Mouse (Mus musculus): Measurements from ENCODE around the gene Cyp1a1. TPM values are rescaled to one million over a fixed set of nuclear protein-coding genes. Genes with fewer than 3 reads are reported as not detected.

The Cyp1a1 gene
- polyA plus RNA-seq, 1 experiment from 2014 or later, result not detected

GRCm38 (mm10) chr9:57748137-57748536 lies 60.4 kb downstream of the Cyp1a1 start:
- no peak for ATAC-seq
- Histone ChIP-seq H3K27ac (no peak overlapping the region), H3K27me3 (no peaks in the 10 kb centered on the region), H3K9ac (replicated peaks) (no peak overlapping the region), H3K4me1 (replicated peaks) (no peaks in the 10 kb centered on the region), H3K9me3 (no peaks in the 10 kb centered on the region), H3K4me2 (replicated peaks) (no peak overlapping the region), H3K4me3 (replicated peaks) (no peak overlapping the region), H3K36me3 (peaks cover 84% of the 10 kb centered on the region)
- WGBS, result 89% methylated on average over 6 of the region's 6 CpGs

- 79% methylated on average over 1 of the region's 1 CpGs for WGBS
- Histone ChIP-seq H3K9me3 (no peaks in the 10 kb centered on the region), H3K4me3 (replicated peaks) (no peak overlapping the region), H3K27me3 (no peaks in the 10 kb centered on the region), H3K36me3 (peaks cover 89% of the 10 kb centered on the region), H3K4me1 (replicated peaks) (no peaks in the 10 kb centered on the region), H3K9ac (replicated peaks) (no peak overlapping the region), H3K4me2 (replicated peaks) (no peak overlapping the region), H3K27ac (no peak overlapping the region)
- ATAC-seq, result no peak
Observed at GRCm38 (mm10) chr9:57748831-57749230, 61.1 kb downstream of the Cyp1a1 start.

DNA sequence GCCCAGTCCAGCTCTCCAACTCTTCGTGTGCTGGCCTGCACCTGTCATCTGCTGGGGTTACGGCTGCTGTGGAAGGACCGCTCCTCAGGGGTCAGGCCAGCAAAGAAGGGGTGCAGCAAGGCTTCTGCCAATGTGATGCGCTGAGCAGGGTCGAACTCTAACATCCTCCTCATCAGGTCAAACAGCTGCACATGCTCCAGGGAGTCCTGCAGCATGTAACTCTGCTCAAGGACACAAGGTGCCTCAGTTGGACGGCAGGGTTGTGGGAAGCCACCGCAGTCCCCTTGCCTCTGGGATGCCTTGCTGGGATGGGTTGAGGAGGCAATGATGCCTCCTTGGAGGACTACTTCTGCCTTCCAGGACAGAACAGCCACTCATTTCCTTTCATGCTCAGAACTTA lies 63.2 kb downstream of the Cyp1a1 start:
- ATAC-seq, result no peak
- Histone ChIP-seq H3K4me1 (replicated peaks) (no peaks in the 10 kb centered on the region), H3K4me3 (replicated peaks) (no peak overlapping the region), H3K27me3 (no peaks in the 10 kb centered on the region), H3K27ac (no peak overlapping the region), H3K36me3 (peaks cover 98% of the 10 kb centered on the region), H3K4me2 (replicated peaks) (no peak overlapping the region), H3K9me3 (no peaks in the 10 kb centered on the region), H3K9ac (replicated peaks) (no peak overlapping the region)
- WGBS, result 93% methylated on average over 7 of the region's 7 CpGs

Other genes with a start within 250 kb of the Cyp1a1 start
- 26.2 and 28.4 TPM in 2 replicates for gene Ppcdc, start 247.8 kb upstream of the Cyp1a1 start, polyA plus RNA-seq (2015; fragmentation: Nextera tagmentation; extraction: Ambion mirVana)
- gene Scamp5, start 219.9 kb upstream of the Cyp1a1 start, polyA plus RNA-seq (2015; fragmentation: Nextera tagmentation; extraction: Ambion mirVana), result 90.9 and 91.6 TPM in 2 replicates
- 19.5 and 27.6 TPM in 2 replicates for gene Rpp25, start 183.9 kb upstream of the Cyp1a1 start, polyA plus RNA-seq (2015; fragmentation: Nextera tagmentation; extraction: Ambion mirVana)
- 809 and 819 TPM in 2 replicates for gene Cox5a, start 166.7 kb upstream of the Cyp1a1 start, polyA plus RNA-seq (2015; fragmentation: Nextera tagmentation; extraction: Ambion mirVana)
- 23.2 and 24.2 TPM in 2 replicates for gene Fam219b, start 150.4 kb upstream of the Cyp1a1 start, polyA plus RNA-seq (2015; fragmentation: Nextera tagmentation; extraction: Ambion mirVana)
- 72.2 and 79.2 TPM in 2 replicates for gene Mpi, start 135.2 kb upstream of the Cyp1a1 start, polyA plus RNA-seq (2015; fragmentation: Nextera tagmentation; extraction: Ambion mirVana)
- gene Scamp2, start 127.0 kb upstream of the Cyp1a1 start, polyA plus RNA-seq (2015; fragmentation: Nextera tagmentation; extraction: Ambion mirVana), result 54.2 and 57.5 TPM in 2 replicates
- 23.5 and 25.1 TPM in 2 replicates for gene Ulk3, start 98.5 kb upstream of the Cyp1a1 start, polyA plus RNA-seq (2015; fragmentation: Nextera tagmentation; extraction: Ambion mirVana)
- 2.2 and 3.3 TPM in 2 replicates for gene Cplx3, start 81.6 kb upstream of the Cyp1a1 start, polyA plus RNA-seq (2015; fragmentation: Nextera tagmentation; extraction: Ambion mirVana)
- not detected in 2 replicates for gene Lman1l, start 67.2 kb upstream of the Cyp1a1 start, polyA plus RNA-seq (2015; fragmentation: Nextera tagmentation; extraction: Ambion mirVana)
- 35.9 and 41.9 TPM in 2 replicates for gene Csk, start 34.3 kb upstream of the Cyp1a1 start, polyA plus RNA-seq (2015; fragmentation: Nextera tagmentation; extraction: Ambion mirVana)
- gene Cyp1a2, start 4.2 kb upstream of the Cyp1a1 start, polyA plus RNA-seq (2015; fragmentation: Nextera tagmentation; extraction: Ambion mirVana), result not detected in 2 replicates
- 38.1 and 40.1 TPM in 2 replicates for gene Edc3, start 20.6 kb downstream of the Cyp1a1 start, polyA plus RNA-seq (2015; fragmentation: Nextera tagmentation; extraction: Ambion mirVana)
- gene Clk3, start 77.9 kb downstream of the Cyp1a1 start, polyA plus RNA-seq (2015; fragmentation: Nextera tagmentation; extraction: Ambion mirVana), result 80.0 and 84.9 TPM in 2 replicates
- gene Arid3b, start 148.9 kb downstream of the Cyp1a1 start, polyA plus RNA-seq (2015; fragmentation: Nextera tagmentation; extraction: Ambion mirVana), result 15.1 and 18.0 TPM in 2 replicates
- gene Ubl7, start 223.1 kb downstream of the Cyp1a1 start, polyA plus RNA-seq (2015; fragmentation: Nextera tagmentation; extraction: Ambion mirVana), result 169 and 170 TPM in 2 replicates